Mouse (Mus musculus) liver, embryonic 14.5 days (tissue): Measurements from ENCODE around the gene Wnt11.

Source experiments
- CTCF ChIP-seq: IDR thresholded peaks from 2 replicates; pipeline ENCODE4 v1.5.1; 2016; ENCODE audit warnings: antibody characterized with exemption, low read depth, control low read depth
- EP300 ChIP-seq: IDR thresholded peaks from 2 replicates; pipeline ENCODE4 v1.6.1; 2016; ENCODE audit warnings: antibody characterized with exemption, low read depth

GRCm38 (mm10) chr7:98820501-98820900 is 14.4 kb upstream of the Wnt11 start:
- TF ChIP-seq CTCF (no peak), EP300 (no peak)
